Mouse (Mus musculus): ENCODE results near the gene Il1rn.

- TF ChIP-seq POLR2A (IDR thresholded peaks at IDR 0.05; ENCODE audit: low read depth, low read length): no peak
- TF ChIP-seq CTCF (IDR thresholded peaks at IDR 0.05; ENCODE audit: extremely low read depth, insufficient read depth, insufficient read length, insufficient replicate concordance): no peak
Measured at GRCm38 (mm10) chr2:24341395-24341885, 4.8 kb downstream of the Il1rn start.

All from spleen, adult 2 months (tissue).